Mouse (Mus musculus): ENCODE measurements around the gene Rasgef1b.

The Rasgef1b gene

DNA sequence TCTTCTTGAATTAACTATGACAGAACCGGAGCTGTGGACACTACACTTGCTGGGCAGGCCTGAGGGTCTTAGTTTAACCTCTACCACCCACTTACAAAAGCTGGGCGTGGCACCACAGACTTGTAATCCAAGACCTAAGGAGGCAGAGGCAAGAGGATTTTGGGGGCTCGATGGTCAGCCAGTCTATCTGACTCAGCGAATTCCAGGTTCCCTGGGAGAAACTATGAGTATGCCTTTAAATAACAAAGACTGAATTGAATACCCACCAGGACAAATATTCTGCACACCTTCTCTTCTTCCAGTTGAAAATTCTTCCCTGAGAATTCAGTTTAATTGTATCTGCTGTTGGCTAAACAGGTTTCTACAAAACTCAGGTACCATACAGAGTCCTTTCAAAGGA lies 440.6 kb downstream of the Rasgef1b start:
- DNase-seq (ENCODE audit: low read depth), result no peak

DNA sequence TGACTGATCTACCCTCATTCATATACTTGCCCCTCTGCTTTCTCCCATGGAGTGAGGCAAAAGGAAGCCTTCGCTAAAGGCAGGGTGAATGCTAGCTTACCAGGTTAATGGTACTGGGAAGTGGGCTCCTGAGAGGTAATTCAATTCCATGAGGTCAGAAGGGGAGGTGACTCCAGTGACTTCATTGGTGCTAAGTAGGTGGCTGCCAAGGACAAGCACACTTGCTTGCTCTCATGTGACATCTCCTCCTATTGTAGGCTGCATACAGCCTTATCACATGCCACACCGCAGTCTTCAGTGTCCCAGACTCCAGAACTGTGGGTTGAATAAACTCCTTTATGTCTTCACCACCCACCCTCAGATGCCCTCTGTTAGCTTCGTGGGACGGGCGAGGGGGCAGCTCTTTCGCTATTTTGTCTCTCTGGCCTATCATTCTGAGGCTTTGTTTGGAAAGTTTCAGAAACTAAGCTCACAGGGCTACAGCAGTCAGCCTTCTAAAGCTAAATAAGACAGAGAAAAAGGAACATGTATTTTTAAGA lies 441.1 kb downstream of the Rasgef1b start:
- no peak for DNase-seq (ENCODE audit: low read depth)

DNA sequence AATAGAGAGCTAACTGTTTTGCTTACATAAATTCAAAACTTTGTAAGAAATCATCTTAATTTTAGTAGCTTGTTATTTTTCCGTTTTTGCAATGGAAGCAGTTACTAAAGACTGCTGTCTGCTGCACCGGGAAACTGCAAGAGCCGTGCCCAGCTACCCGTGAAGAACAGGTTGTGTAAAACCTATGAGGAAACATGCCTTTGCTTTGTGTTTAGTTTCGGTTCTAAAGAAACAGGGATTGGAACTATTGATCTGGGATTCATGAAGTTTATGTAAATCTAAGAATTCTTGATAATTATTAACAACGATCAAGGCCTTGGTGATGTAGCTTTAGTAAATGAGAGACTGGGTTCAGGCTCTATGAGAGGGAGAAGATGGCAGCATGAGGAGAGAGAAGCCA lies 442.3 kb downstream of the Rasgef1b start:
- DNase-seq (ENCODE audit: low read depth), result no peak

DNA sequence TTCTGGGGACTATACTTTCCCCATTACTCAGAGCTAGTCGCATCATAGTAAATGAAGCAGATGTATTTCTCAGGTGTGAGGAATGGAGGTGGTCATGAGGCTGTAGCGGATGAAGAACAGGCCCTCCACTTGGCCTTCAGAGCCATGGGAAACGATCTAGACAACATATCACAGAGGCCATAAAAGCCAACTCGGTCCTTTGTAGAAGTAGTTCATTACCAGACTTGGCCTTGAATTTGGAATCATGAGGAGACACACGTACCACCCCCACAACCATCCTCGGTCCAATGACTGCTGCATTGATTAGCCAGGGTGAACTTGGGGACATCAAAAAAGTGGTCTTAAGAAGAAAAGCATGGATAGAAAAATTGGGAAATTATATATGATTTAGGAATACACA lies 442.8 kb downstream of the Rasgef1b start:
- no peak for DNase-seq (ENCODE audit: low read depth)

DNA sequence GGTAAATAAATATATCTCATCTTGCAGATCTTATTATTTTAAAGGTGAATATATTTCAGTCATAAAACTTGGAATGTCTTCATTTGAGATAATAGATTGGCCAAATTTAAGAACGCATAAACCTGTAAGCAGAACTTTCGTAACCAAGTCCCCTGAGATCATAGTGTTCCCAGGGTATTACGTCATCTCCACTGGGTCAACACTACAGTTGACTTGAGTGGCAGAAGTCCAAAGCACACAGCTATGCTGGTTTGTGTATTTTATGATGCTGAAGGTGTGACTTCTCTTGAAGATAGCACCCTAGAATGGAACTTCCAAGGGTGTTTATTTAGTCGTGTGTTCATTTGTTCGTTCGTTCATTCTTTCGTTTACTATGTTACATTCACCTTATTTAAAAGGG lies 444.5 kb downstream of the Rasgef1b start:
- DNase-seq (ENCODE audit: low read depth), result no peak

DNA sequence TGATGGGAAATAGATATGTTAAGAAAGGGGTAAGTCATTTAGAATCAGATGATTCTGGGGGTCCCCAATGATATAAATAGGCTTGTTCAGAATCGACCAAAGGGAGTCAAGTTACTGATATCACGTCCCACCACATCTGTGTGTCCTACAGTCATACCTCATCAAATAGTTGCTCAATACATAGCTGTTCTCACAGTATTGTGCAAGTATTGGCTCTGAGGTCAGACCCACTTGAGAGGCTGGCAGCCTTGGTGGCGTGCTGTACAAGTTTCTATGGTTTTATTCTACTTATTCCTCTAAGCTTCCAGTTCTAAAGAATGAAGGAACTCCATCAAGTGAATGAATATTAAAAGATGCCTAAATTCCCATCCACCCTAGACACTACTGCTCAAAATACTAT lies 445.2 kb downstream of the Rasgef1b start:
- no peak for DNase-seq (ENCODE audit: low read depth)

DNA sequence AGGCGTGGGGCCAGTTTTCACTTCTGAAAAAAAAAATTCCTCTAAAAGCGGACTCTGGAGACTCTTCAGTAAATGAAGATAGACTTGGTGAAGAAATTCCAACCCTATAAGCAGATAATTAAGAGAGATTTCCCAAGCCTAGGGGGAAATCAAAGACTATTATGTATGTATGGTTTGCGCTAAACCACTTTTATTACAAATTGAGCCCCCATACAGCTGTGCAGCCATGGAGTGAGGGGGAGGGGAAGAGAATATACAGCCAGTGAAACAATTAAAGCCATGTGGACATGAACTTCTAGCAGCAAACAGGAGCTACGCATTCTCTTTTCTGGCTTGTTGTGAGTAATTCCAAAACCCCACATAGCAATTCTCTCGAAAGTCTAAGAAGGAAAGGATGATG lies 448.3 kb downstream of the Rasgef1b start:
- no peak for DNase-seq (ENCODE audit: low read depth)

DNA sequence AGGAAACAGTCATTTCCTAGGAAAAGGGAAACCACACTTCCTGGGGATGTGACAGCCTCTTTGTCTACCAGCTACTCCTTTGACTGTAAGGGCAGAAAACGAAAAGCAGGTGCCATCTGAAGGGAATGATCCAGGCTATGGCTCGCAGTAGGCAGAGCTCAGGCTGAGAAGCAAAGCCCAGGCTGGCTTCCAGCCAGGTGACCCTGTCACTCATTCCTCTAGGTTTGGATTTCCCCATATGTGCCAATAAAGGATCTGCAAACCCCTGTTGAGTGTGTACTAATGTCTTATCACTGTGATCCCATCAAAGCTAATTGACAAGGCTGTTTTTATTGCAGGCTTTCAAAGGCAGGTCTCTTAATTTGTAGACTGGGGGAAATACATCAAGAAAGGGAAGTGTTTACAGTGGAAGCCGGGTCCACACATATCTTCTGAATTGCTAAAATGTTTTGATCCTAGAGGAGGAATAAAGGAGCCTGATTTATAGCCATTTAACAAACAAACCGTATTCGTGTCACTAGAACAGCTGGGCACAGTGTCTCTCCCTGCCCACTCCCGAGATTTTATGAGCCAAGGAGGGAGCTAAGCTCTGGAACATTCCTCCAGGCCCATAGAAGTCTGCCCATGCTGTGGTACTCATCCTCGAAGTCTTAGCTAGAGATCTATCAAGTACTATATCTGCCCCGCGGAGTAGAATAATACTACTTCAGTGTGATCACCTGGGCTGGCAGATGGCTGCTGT lies 449.7 kb downstream of the Rasgef1b start:
- DNase-seq (ENCODE audit: low read depth), result no peak

DNA sequence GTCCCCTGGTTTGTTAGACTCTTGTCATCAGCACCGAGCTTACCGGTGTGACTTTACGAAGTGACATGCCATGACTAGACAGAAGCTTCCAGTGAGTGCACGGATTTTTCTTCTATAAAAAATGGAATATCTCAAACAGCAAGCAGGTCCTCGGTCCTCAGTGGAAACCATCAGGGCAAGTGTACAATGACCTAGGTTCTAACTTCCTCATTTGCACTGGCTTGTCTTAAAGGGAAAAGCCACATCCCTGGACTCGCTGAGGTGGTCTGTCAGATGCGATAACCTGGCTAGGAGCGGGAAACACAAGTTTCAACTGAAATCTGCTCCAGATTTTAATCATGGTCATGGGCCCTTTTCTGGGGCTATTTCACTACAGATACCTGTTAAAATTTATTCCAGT lies 450.5 kb downstream of the Rasgef1b start:
- no peak for DNase-seq (ENCODE audit: low read depth)

DNA sequence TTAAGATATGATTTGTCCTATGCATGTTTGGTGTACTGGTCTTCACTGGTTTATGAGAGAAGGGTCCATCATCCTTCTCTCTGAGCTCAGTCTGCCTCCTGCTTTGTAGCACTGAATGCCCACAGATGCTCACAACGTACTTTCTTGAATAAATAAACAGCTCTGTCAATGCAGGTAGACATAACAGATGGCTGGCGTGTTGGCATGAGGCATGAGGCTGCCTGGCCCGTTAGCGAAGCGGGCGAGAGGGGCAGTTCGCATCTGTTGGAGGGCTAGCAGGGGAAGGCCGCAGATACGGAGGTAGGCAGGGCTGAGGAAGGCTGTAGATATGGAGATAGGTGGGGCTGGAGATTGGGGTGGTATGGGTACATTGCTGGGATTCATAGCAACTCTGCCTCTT lies 451.3 kb downstream of the Rasgef1b start:
- DNase-seq (ENCODE audit: low read depth), result no peak

DNA sequence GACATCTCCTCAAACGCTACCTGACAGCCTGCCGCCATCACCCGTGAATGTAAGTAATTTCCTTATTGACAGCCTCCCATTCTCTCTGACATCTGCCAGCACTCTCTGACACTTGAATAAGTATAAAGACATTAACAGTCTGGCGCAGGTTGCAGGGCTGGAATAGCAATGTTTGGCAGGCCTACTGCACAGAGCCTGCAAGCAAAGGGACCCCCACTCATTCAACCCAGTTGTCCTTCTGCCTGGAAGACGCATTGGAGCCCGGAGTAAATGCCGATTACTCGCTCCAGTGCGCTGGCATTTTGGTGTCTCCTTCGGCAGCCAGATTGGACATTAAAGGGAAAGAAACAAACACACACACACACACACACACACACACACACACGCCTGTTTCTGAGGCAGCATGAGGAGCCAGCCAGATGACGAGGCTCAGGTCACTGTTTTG lies 454.7 kb downstream of the Rasgef1b start:
- no peak for DNase-seq (ENCODE audit: low read depth)

DNA sequence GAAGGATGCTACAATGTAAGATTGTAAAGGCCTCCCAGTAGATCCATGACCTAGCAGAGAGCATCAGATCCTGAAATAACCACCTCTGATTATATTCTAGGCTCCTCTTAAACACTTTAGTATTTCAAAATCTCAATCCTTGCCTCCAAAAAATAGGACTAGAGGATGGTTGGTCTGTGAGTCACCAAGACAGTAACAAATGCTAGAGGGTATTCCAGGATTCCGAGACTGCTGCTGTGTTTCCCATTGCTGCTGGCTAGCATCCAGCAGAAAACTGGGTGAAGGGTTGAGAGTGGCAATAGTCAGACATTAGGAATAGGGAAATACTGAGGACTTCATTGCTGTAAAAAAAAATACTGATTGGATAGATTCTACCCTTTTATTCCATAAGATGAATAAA lies 457.3 kb downstream of the Rasgef1b start:
- no peak for DNase-seq (ENCODE audit: low read depth)

DNA sequence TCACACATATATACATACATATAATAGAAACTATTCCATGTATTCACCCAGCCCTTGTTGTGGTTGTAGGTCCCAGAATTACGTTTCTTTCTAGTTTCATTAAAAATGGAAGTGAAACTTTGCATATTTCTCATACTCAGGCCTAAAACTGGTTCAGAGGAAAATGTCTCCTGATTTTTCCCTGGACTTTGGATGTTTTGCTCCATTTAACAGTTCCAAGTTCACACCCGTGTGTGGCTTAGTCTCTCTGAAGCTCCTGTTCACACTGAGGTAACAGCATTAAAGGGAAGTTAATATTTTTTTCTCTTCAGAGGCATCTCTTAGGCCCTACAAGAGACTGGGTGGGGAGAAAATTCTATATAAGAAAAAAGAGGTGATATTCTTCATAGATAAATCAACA lies 459.7 kb downstream of the Rasgef1b start:
- no peak for DNase-seq (ENCODE audit: low read depth)

DNA sequence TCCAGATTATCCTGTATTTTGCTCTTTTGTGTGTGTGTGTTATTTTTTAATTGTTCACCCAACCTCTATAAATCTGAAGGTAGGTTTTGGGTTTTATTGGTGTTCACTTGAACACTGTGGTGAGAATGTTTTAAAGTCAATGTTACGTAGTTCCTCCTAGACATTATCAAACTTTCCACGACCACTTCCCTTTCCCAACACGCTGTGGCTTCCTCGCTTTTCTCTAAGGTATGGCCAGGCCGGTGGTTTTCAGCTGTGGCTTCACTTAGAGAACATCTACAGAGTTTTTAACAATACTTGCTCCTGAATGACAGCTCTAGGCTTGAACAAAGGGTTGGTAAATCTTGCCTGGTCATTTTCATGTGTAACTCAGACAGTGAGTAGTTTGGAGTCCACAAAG lies 461.5 kb downstream of the Rasgef1b start:
- DNase-seq (ENCODE audit: low read depth), result no peak

DNA sequence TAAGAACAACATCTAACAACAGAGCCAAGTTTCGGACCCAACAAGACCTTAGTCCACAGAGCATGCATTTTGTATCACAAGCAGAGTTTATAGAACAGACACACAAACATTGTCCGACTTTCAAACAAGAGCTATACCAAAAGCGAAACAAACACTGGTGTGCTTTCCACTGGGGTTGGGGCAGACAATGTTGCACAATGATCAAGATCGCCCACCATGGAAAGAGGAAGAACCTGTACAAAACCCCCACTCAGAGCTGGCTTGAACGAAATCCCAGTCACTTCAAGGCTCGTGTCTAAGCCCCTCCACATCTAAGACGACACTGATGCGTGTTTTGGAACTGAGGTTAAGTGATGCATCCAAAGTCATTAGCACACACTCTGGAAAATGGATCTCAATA lies 462.6 kb downstream of the Rasgef1b start:
- DNase-seq (ENCODE audit: low read depth), result no peak

DNA sequence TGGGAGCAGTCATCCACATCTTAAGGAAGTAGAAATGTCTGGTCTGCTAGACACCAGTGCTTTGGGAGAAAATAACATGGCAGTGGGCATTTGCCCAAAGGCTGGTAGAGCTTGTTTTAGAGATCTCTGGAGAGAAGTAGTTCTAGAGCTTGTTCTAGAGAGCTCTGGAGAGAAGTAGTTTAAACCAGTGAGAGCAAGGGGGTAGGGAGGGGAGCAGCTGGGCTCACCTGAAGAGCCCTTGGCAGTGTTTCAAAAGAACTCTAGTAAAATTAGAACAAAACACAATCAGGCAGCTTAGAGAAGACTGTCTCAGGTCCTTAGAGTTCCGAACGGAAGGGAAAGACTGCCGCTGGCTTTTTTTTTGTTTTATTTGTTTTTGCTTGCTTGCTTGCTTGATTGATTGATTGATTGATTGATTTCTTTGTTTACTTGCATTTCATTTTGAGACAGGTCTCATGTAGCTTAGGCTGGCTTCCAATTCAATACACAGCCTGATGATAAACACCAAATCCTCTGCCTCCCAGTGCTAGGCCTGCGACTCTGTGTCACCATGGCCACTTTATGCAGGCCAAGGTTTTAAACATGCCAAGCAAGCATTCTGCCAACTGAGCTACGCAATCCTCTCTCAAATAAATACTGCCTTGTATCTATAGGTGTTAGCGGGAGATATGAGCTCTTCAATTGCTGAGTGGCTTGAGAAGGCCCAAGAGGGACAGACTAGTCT lies 466.5 kb downstream of the Rasgef1b start:
- no peak for DNase-seq (ENCODE audit: low read depth)

DNA sequence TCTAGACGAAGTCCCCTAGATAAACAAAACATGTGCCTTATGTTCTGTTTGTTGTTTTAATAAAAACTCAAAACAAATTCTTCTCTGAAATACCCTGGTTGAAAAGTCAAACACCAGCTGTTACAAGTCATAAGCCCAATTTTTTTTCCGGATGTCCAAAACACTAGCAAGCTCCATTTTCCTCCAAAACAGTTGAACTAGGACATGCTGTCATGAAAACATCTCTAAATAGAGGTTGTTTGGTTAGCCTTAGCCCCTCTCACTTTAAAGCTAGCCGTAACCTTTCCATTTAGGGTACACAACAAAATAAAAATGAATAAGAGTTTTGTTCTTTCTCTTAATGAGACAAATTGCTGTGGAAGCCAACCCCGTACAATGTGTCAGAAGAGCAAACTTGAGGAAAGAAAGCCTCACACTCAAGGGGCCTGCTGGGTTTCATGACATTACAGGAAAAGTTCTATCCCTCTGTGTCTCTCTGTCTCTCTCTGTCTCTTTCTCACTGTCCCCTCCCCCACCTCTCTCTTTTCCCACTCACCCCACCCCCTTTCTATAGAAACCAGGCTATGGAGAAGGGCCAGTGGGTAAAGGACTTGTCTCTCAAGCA lies 467.6 kb downstream of the Rasgef1b start:
- no peak for DNase-seq (ENCODE audit: low read depth)

DNA sequence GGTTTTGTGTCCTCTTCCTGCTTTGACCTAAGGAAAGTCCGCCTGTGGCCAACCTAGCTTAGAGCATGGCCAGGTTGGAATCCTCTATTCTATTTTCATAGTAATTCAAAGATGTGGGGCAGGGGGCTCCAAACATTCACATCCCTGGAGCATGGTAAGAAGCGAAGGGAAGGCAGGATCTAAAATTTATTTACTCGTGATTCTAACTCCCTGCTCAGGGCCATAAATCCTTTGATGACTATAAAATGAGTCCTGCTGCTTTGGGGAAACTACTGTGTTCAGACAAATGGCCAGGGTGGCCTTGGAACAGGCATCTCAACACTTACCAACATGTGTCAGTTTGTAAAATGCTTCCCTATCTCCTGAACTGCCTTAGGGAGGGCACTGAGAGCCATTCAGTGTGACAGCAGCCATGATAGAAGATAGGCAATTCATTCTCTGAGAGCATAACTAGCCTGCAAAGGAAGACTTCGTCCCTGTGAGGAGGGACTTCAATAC lies 470.8 kb downstream of the Rasgef1b start:
- no peak for DNase-seq (ENCODE audit: low read depth)

DNA sequence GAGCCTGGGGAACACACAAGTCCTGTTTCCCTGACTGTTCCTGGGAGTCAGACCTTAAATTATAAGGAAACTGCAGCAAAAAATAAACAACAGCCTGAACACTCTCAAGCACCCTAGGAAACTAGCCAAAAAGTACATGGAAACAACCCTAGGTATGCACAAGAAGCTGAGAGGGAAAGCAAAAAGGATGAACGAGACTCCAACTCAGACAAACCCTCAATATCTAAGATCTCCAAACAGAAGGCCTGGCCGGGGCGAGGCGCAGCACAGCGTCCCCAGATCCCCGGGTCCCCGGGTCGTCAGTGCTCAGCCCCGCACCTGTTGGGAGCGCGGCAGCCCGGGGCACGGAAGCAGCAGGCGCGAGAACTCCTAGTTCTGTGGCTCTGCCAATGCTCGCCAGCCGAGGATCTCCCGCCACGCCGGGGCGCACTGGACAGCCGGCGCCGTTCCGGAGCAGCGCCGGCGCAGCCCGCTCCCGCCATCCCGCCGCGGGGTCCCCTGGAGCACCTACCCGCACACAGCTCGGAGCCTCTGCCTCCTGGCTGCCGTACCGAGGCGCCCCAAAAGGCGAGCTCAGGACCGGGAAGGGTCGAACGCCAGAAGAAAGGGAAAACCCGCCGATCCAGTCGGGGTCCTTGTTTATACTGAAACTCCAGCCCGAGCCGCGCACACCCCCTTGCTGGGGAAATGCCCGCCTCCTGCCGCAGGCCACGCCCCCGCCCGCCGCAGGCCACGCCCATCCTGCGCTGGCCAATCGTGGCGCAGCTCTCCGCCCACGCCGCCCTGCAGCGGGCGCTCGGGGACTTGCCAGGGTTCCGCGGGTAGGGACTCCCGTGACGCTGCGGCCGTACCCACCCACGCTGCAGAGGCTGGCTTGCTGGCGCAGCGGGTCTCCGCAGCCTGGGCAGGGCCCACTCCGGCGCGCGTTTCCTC lies 476.4 kb downstream of the Rasgef1b start:
- DNase-seq (ENCODE audit: low read depth), result peak; percentile 71

DNA sequence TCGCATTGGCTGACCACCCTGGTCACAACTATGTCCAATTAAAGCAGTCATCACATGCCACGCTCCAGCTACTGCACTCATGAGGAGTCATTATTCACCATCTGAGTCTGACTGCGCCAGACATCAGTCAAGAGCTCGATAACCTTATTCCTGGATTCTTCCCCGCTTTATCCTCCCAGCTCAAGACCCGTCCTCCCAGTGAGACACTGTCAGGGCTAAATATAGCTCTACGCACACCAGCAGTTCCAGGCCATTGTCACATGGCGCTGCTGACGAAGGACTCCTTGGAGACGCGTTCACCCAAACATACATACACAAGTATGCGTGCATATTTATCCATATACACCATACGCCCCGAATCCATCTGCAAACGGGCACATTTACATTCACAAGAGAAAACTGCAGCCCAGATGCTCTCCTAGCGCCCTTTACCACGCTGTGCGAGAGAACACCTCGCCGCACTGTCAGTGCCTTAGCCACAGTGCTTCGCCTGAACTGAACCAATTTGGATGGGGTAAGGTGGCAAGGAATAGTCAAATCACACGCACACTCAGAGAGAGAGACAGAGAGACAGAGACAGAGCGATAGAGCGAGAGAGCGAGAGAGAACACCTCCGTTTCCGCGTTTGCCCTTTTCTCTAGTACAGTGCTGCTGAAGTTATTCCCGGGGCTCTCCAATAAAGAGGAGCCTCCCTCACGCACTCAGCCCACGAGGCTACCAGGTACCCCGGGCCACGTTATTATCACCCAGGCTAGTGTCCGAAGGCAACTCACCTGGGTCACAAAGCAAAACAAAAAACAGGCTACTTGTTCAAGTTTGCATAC lies 477.3 kb downstream of the Rasgef1b start:
- no peak for DNase-seq (ENCODE audit: low read depth)

DNA sequence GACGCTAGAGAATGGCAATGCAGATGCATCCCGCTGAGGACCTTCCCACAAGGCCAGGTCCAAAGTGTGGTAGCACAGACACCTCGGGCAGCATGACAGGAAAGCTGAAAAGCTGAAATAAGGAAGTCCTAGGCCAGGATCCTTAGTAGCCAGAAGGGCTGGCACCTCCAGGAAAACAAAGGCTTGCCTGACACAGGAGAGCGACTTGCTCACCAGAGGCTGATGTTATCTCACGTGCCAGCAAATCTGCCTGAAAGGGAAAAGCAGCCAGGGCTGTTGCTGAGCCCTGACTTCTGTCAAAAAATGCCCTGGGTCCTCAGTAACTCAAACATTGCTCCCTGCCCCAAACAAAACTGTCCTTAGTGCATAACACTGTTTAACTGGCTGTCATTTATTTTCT lies 478.0 kb downstream of the Rasgef1b start:
- DNase-seq (ENCODE audit: low read depth), result no peak
